Mouse (Mus musculus): ENCODE measurements around the gene 4930503B20Rik.

- TF ChIP-seq CTCF (IDR thresholded peaks at IDR 0.05; ENCODE audit: low read depth) (no peak), EP300 (IDR thresholded peaks at IDR 0.05; ENCODE audit: low read depth) (no peak)
Observed at GRCm38 (mm10) chr3:146618357-146618756, 32.8 kb downstream of the 4930503B20Rik start.
